Mouse (Mus musculus) liver, adult 2 months (tissue): ENCODE data around the gene Cgn. TPM values are rescaled to one million over a fixed set of nuclear protein-coding genes. Genes with fewer than 3 reads are reported as not detected.

Experiments used
- DNase-seq: peaks from one replicate; pipeline ENCODE4 v3.0.0-alpha.2; 2011; ENCODE audit warnings: low read depth, low spot score; ENCODE audit errors: extremely low read depth
- H3K27ac ChIP-seq: fragments of 200-500 bp; replicated peaks from 2 replicates; pipeline ENCODE4 v1.5.1; 2012; ENCODE audit warnings: low read depth, mild to moderate bottlenecking, control low read depth, inconsistent platforms, low read length; ENCODE audit not compliant: insufficient read depth
- H3K27me3 ChIP-seq: fragments of 200-500 bp; 2 replicates; pipeline ENCODE4 v1.6.1; 2012; ENCODE audit warnings: mild to moderate bottlenecking, moderate library complexity, low read length, inconsistent platforms; ENCODE audit not compliant: control insufficient read depth, insufficient read depth
- H3K36me3 ChIP-seq: fragments of 200-500 bp; 2 replicates; pipeline ENCODE4 v1.6.1; 2012; ENCODE audit warnings: low read length, inconsistent platforms; ENCODE audit not compliant: control insufficient read depth, insufficient read depth
- H3K4me1 ChIP-seq: fragments of 200-500 bp; 2 replicates; pipeline ENCODE4 v1.6.1; 2011; ENCODE audit warnings: low read length; ENCODE audit not compliant: control insufficient read depth, insufficient read depth
- H3K4me3 ChIP-seq: fragments of 200-500 bp; 2 replicates; pipeline ENCODE4 v1.5.1; 2011; ENCODE audit warnings: low read depth, mild to moderate bottlenecking, control low read depth, low read length, moderate library complexity; ENCODE audit not compliant: insufficient read depth
- H3K79me2 ChIP-seq: fragments of 200-500 bp; 2 replicates; pipeline ENCODE4 v1.6.1; 2012; ENCODE audit warnings: inconsistent platforms, mild to moderate bottlenecking, low read length, moderate library complexity; ENCODE audit not compliant: control insufficient read depth, insufficient read depth
- H3K9ac ChIP-seq: fragments of 200-500 bp; 2 replicates; pipeline ENCODE4 v1.6.1; 2012; ENCODE audit warnings: low read depth, mild to moderate bottlenecking, control low read depth, inconsistent platforms, low read length
- CTCF ChIP-seq: fragments of 200-500 bp; IDR thresholded peaks from 2 replicates; pipeline ENCODE4 v1.5.1; 2011; ENCODE audit warnings: low read depth, low read length, control low read depth
- POLR2A ChIP-seq: fragments of 200-500 bp; IDR thresholded peaks from 2 replicates; pipeline ENCODE4 v1.6.1; 2011; ENCODE audit warnings: low read length, control low read depth; ENCODE audit not compliant: insufficient read depth; ENCODE audit errors: extremely low read depth
- WGBS: fragments of 180-500 bp; shearing (Covaris S2); methylation state at CpG from one replicate; pipeline ENCODE4 v1.1.7; 2018; 5-methylcytosine and 5-hydroxymethylcytosine counted together
- polyA plus RNA-seq: library from polyadenylated mRNA; depleted of rRNA; stranded (reverse); fragments of >200 nt; gene quantifications from 2 replicates; pipeline ENCODE4 v1.2.3, GENCODE M21; 2012
- total RNA-seq: library from RNA; depleted of rRNA; stranded (reverse); fragments of >200 nt; gene quantifications from 2 replicates; pipeline ENCODE4 v1.2.3, GENCODE M21; 2014

Cgn gene
- total and polyA plus RNA-seq, 2 experiments = 7.4 to 7.6 TPM

DNA sequence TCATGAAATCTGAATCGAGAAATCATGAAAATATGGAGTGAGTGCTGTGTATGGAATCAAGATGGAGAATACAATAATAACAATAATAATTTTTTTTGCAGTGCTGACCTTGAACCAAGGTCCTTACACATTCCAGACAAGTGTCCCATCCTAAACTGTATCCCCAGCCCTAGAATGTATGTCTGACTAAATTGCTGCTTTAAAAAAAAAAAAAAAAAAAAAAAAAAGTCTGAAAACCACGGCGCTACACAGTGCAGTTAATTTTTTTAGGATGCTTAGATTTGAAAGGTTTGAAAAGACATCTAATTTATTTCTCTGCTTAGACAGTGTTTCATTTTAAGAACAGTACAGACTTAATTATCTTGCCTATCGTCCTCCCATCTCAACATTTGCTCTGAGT lies 35.8 kb upstream of the Cgn start:
- no peak overlapping the region for H3K27ac ChIP-seq
- no peak for DNase-seq
- WGBS = 83% methylated on average over 4 of the region's 4 CpGs
- H3K4me1 ChIP-seq = peaks cover 2% of the 10 kb centered on the region; the same call in 1 of the 2 replicates
- no peaks in the 10 kb centered on the region for H3K27me3 ChIP-seq
- TF ChIP-seq POLR2A (no peak), CTCF (no peak)
- H3K9ac ChIP-seq = no peak overlapping the region
- H3K4me3 ChIP-seq = no peak overlapping the region
- H3K79me2 ChIP-seq = no peaks in the 10 kb centered on the region
- H3K36me3 ChIP-seq = no peaks in the 10 kb centered on the region

DNA sequence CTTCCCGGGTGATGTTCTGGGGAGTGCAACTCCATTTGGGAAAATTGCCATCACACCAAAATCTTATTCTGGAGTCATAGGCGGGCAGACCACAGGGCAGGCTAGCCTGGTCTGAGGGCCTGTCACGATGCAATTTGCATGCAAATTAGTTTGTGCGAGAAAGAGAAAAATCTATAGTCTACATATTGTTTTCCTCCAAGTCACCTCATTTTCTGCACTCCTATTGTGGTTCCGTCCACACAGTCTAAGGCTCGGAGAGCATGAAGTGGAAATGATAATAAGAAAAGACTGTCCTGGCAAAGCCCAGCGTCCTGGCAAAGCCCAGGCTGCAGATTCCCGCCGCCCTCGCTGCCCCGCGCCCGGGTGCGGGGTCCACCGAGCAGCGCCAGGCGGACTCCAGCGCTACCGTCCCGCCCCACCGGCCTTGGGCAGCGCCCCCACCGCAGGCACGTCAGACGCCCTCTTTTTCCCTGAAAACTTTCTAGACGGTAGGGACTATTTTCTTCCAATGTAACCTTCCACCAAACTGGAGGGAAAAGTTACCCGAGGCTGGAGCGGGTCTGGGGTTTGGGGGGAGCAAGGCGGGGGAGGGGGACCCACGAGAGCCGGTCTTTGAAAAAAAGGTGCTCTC lies 34.8 kb upstream of the Cgn start:
- Histone ChIP-seq H3K9ac (peak overlapping the region; percentile 96), H3K4me1 (peaks cover 2% of the 10 kb centered on the region; the same call in 1 of the 2 replicates), H3K36me3 (no peaks in the 10 kb centered on the region), H3K27me3 (no peaks in the 10 kb centered on the region), H3K4me3 (peak overlapping the region; percentile 98), H3K27ac (peak overlapping the region; percentile 33; the same call in 1 of the 2 replicates), H3K79me2 (no peaks in the 10 kb centered on the region)
- 4% methylated on average over 31 of the region's 31 CpGs for WGBS
- no peak; the same call in 1 of the 2 replicates for TF ChIP-seq CTCF
- 0 out of 2 replicates have a peak, but pooled peaks have one; percentile 18 for TF ChIP-seq POLR2A
- DNase-seq = no peak

DNA sequence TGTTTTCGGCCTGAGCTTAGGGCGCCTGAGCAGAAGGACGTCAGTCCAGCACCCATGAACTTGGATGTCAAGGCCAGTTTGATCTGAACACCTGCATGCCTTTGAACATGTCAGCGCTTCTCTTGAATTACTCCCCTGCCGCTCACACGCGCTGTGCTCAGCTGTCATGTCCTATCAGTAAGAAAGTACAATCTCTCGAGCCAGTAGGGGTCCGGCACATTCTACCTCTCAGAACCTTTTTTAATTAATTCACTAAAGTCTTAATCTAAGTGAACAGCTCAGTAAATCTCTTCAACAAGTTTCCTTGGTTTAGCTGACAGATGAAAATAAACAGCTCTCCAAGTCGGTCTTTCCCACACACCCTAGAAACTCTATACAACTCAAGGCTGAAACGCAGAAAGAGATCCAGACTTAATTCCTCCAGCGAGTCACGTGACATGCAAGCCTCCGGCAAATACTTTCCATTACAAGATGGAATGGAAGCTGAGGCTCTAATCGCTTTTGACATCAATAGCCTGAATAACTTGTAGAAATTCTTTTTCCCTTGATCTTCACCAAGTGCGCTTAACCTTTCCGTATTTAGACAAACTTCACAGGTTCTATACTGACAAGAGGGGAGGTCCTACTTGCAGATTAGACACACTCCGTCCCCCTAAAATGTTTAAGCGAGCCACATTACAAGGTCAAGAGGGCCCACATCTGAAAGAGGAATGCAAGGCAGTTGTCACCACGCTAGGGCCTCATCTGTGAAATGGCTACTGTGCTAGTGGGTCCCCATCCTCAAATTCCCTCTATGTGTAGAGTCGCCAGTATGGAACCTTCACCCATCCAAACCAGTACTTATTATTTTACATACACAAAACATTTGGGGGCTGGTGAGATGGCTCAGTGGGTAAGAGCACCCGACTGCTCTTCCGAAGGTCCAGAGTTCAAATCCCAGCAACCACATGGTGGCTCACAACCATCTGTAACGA lies 33.4 kb upstream of the Cgn start:
- Histone ChIP-seq H3K4me3 (no peak overlapping the region), H3K9ac (no peak overlapping the region), H3K27ac (no peak overlapping the region), H3K27me3 (no peaks in the 10 kb centered on the region), H3K79me2 (no peaks in the 10 kb centered on the region), H3K36me3 (no peaks in the 10 kb centered on the region), H3K4me1 (no peaks in the 10 kb centered on the region)
- 90% methylated on average over 24 of the region's 24 CpGs for WGBS
- TF ChIP-seq POLR2A (no peak), CTCF (no peak)
- no peak for DNase-seq

DNA sequence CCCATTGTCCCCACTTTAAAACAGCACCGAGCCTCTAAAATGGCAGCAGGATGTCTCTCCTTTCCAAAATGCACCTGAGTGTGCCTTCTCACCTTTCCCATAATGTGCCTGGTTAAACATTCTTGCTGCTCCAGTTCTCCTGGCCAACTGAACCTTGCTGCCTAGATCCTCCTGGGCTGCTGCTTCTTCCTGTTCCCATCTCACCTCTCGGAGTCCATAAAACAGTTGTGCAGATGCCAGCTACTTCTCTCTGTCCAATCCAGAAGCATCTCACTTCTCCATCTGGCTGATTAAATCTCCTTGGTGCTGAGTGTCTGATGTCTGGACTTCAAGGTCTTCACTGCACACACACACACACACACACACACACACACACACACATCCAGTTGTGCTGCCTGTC lies 31.4 kb upstream of the Cgn start:
- no peaks in the 10 kb centered on the region for H3K27me3 ChIP-seq
- H3K36me3 ChIP-seq = no peaks in the 10 kb centered on the region
- DNase-seq = no peak
- H3K79me2 ChIP-seq = no peaks in the 10 kb centered on the region
- H3K27ac ChIP-seq = no peak overlapping the region
- no peak overlapping the region for H3K9ac ChIP-seq
- no peak overlapping the region for H3K4me3 ChIP-seq
- no peaks in the 10 kb centered on the region for H3K4me1 ChIP-seq
- 82% methylated on average over 2 of the region's 2 CpGs for WGBS
- TF ChIP-seq CTCF (no peak), POLR2A (no peak)

DNA sequence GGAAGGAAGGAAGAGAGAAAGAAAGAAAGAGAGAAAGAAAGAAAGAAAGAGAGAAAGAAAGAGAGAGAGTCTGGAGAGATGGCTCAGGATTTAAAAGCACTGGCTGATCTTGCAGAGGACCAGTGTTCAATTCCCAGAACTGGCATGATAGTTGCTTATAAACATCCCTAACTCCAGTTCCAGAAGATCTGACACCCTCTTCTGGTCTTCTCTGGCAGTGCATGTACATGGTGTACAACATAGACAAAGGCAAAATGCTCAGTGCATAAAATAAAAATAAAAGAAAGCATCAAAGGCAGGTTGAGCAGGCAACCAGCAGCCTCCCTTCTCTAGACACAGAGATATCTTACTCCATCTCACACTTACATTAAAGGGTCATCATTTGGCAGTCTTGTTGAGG lies 29.3 kb upstream of the Cgn start:
- DNase-seq = no peak
- Histone ChIP-seq H3K27me3 (no peaks in the 10 kb centered on the region), H3K27ac (no peak overlapping the region)

More for the DNA sequence above, 29.3 kb upstream of the Cgn start:
- Histone ChIP-seq H3K4me3 (no peak overlapping the region), H3K79me2 (no peaks in the 10 kb centered on the region), H3K4me1 (no peaks in the 10 kb centered on the region), H3K9ac (no peak overlapping the region), H3K36me3 (no peaks in the 10 kb centered on the region)
- TF ChIP-seq CTCF (no peak), POLR2A (no peak)
